Mouse (Mus musculus): ENCODE data around the gene Ptpre. TPM values are rescaled to one million over a fixed set of nuclear protein-coding genes. Genes with fewer than 3 reads are reported as not detected.
"Not testable (repeated sequence)": the region's sequence is repeated elsewhere in the genome, so short reads cannot be mapped to it uniquely, and the experiment has no call there.

Ptpre gene
- polyA plus RNA-seq, 1 experiment from 2014 or later = 2.2 TPM

- H3K9ac ChIP-seq (replicated peaks) = no peak overlapping the region
- H3K4me1 ChIP-seq (replicated peaks) = no peaks in the 10 kb centered on the region
- no peak overlapping the region for H3K27ac ChIP-seq
- H3K9me3 ChIP-seq = no peaks in the 10 kb centered on the region
- no peak overlapping the region for H3K4me2 ChIP-seq
- H3K27me3 ChIP-seq = no peaks in the 10 kb centered on the region; the same call in 1 of the 2 replicates
- H3K36me3 ChIP-seq = no peaks in the 10 kb centered on the region
- no peak overlapping the region for H3K4me3 ChIP-seq (replicated peaks)
- no peak for ATAC-seq (ENCODE audit: insufficient number of reproducible peaks, insufficient read depth, low FRiP score, low TSS enrichment, low read depth)
- WGBS = 90% methylated on average over 2 of the region's 2 CpGs
Measured at GRCm38 (mm10) chr7:135666314-135666713, 129.0 kb downstream of the Ptpre start.

GRCm38 (mm10) chr7:135668852-135669739, 131.8 kb downstream of the Ptpre start:
- no peaks in the 10 kb centered on the region; the same call in 1 of the 2 replicates for H3K27me3 ChIP-seq
- WGBS = 32% methylated on average over 16 of the region's 16 CpGs
- H3K27ac ChIP-seq = no peak overlapping the region
- H3K36me3 ChIP-seq = no peaks in the 10 kb centered on the region
- H3K9ac ChIP-seq (replicated peaks) = no peak overlapping the region
- ATAC-seq (ENCODE audit: insufficient number of reproducible peaks, insufficient read depth, low FRiP score, low TSS enrichment, low read depth) = peak; percentile 7; the same call in 1 of the 2 replicates
- no peaks in the 10 kb centered on the region for H3K9me3 ChIP-seq
- no peaks in the 10 kb centered on the region for H3K4me1 ChIP-seq (replicated peaks)
- no peak overlapping the region for H3K4me3 ChIP-seq (replicated peaks)
- no peak overlapping the region for H3K4me2 ChIP-seq

- H3K9ac ChIP-seq (replicated peaks) = no peak overlapping the region
- H3K36me3 ChIP-seq = no peaks in the 10 kb centered on the region
- H3K27ac ChIP-seq = no peak overlapping the region
- H3K9me3 ChIP-seq = no peaks in the 10 kb centered on the region
- no peak for ATAC-seq (ENCODE audit: insufficient number of reproducible peaks, insufficient read depth, low FRiP score, low TSS enrichment, low read depth)
- no peak overlapping the region for H3K4me2 ChIP-seq
- WGBS = 68% methylated on average over 3 of the region's 3 CpGs
- no peaks in the 10 kb centered on the region; the same call in 1 of the 2 replicates for H3K27me3 ChIP-seq
- H3K4me1 ChIP-seq (replicated peaks) = no peaks in the 10 kb centered on the region
- no peak overlapping the region for H3K4me3 ChIP-seq (replicated peaks)
Measured at GRCm38 (mm10) chr7:135673576-135673975, 136.3 kb downstream of the Ptpre start.

GRCm38 (mm10) chr7:135676722-135677121, 139.4 kb downstream of the Ptpre start:
- Histone ChIP-seq H3K9ac (replicated peaks) (no peak overlapping the region), H3K9me3 (no peaks in the 10 kb centered on the region), H3K36me3 (no peaks in the 10 kb centered on the region), H3K4me3 (replicated peaks) (no peak overlapping the region), H3K4me1 (replicated peaks) (no peaks in the 10 kb centered on the region; the same call in 1 of the 2 replicates), H3K4me2 (no peak overlapping the region), H3K27me3 (no peaks in the 10 kb centered on the region), H3K27ac (no peak overlapping the region)
- no peak for ATAC-seq (ENCODE audit: insufficient number of reproducible peaks, insufficient read depth, low FRiP score, low TSS enrichment, low read depth)
- WGBS = 90% methylated on average over 8 of the region's 8 CpGs

- no peak for ATAC-seq (ENCODE audit: insufficient number of reproducible peaks, insufficient read depth, low FRiP score, low TSS enrichment, low read depth)
- H3K9me3 ChIP-seq = no peaks in the 10 kb centered on the region
- 75% methylated on average over 5 of the region's 5 CpGs for WGBS
- H3K4me1 ChIP-seq (replicated peaks) = no peaks in the 10 kb centered on the region; the same call in 1 of the 2 replicates
- H3K27me3 ChIP-seq = no peaks in the 10 kb centered on the region
- H3K4me2 ChIP-seq = no peak overlapping the region
- H3K9ac ChIP-seq (replicated peaks) = no peak overlapping the region
- peaks cover 6% of the 10 kb centered on the region; the same call in 1 of the 2 replicates for H3K36me3 ChIP-seq
- H3K4me3 ChIP-seq (replicated peaks) = no peak overlapping the region
- H3K27ac ChIP-seq = no peak overlapping the region
Measured at GRCm38 (mm10) chr7:135680334-135680733, 143.1 kb downstream of the Ptpre start.

GRCm38 (mm10) chr7:135684098-135684497, 146.8 kb downstream of the Ptpre start:
- not testable (repeated sequence) for H3K4me3 ChIP-seq (replicated peaks); H3K27ac ChIP-seq; H3K4me2 ChIP-seq; ATAC-seq (ENCODE audit: insufficient number of reproducible peaks, insufficient read depth, low FRiP score, low TSS enrichment, low read depth); H3K9me3 ChIP-seq; H3K4me1 ChIP-seq (replicated peaks); H3K9ac ChIP-seq (replicated peaks); H3K27me3 ChIP-seq
- H3K36me3 ChIP-seq = peaks cover 43% of the 10 kb centered on the region
- 64% methylated on average over 4 of the region's 4 CpGs for WGBS

GRCm38 (mm10) chr7:135684938-135685337, 147.7 kb downstream of the Ptpre start:
- Histone ChIP-seq H3K9me3 (no peaks in the 10 kb centered on the region), H3K4me3 (replicated peaks) (no peak overlapping the region), H3K27ac (no peak overlapping the region; the same call in 1 of the 2 replicates), H3K9ac (replicated peaks) (no peak overlapping the region), H3K27me3 (no peaks in the 10 kb centered on the region), H3K4me2 (no peak overlapping the region), H3K4me1 (replicated peaks) (no peaks in the 10 kb centered on the region; the same call in 1 of the 2 replicates), H3K36me3 (peaks cover 52% of the 10 kb centered on the region)
- 92% methylated on average over 7 of the region's 7 CpGs for WGBS
- ATAC-seq (ENCODE audit: insufficient number of reproducible peaks, insufficient read depth, low FRiP score, low TSS enrichment, low read depth) = no peak

GRCm38 (mm10) chr7:135689396-135689795, 152.1 kb downstream of the Ptpre start:
- WGBS = 92% methylated on average over 7 of the region's 7 CpGs
- Histone ChIP-seq H3K9me3 (no peaks in the 10 kb centered on the region), H3K27ac (no peak overlapping the region), H3K4me1 (replicated peaks) (no peaks in the 10 kb centered on the region), H3K36me3 (peaks cover 94% of the 10 kb centered on the region), H3K27me3 (no peaks in the 10 kb centered on the region), H3K9ac (replicated peaks) (no peak overlapping the region), H3K4me3 (replicated peaks) (no peak overlapping the region), H3K4me2 (no peak overlapping the region)
- ATAC-seq (ENCODE audit: insufficient number of reproducible peaks, insufficient read depth, low FRiP score, low TSS enrichment, low read depth) = no peak

GRCm38 (mm10) chr7:135691941-135692340, 154.7 kb downstream of the Ptpre start:
- ATAC-seq (ENCODE audit: insufficient number of reproducible peaks, insufficient read depth, low FRiP score, low TSS enrichment, low read depth) = no peak
- H3K4me3 ChIP-seq (replicated peaks) = no peak overlapping the region

GRCm38 (mm10) chr7:135694130-135694529, 156.8 kb downstream of the Ptpre start:
- Histone ChIP-seq H3K4me3 (replicated peaks) (no peak overlapping the region), H3K4me1 (replicated peaks) (no peaks in the 10 kb centered on the region), H3K4me2 (no peak overlapping the region), H3K27me3 (no peaks in the 10 kb centered on the region), H3K9me3 (no peaks in the 10 kb centered on the region), H3K9ac (replicated peaks) (no peak overlapping the region), H3K27ac (no peak overlapping the region), H3K36me3 (peaks cover 98% of the 10 kb centered on the region)
- no peak for ATAC-seq (ENCODE audit: insufficient number of reproducible peaks, insufficient read depth, low FRiP score, low TSS enrichment, low read depth)
- WGBS = 94% methylated on average over 4 of the region's 4 CpGs

More at GRCm38 (mm10) chr7:135691941-135692340, 154.7 kb downstream of the Ptpre start:
- Histone ChIP-seq H3K27me3 (no peaks in the 10 kb centered on the region), H3K4me1 (replicated peaks) (no peaks in the 10 kb centered on the region), H3K9ac (replicated peaks) (no peak overlapping the region), H3K36me3 (peaks cover 98% of the 10 kb centered on the region), H3K27ac (no peak overlapping the region), H3K4me2 (no peak overlapping the region), H3K9me3 (no peaks in the 10 kb centered on the region)
- 90% methylated on average over 5 of the region's 5 CpGs for WGBS

GRCm38 (mm10) chr7:135694796-135695195, 157.5 kb downstream of the Ptpre start:
- Histone ChIP-seq H3K36me3 (peaks cover 98% of the 10 kb centered on the region), H3K4me3 (replicated peaks) (no peak overlapping the region), H3K9me3 (no peaks in the 10 kb centered on the region), H3K4me2 (no peak overlapping the region), H3K9ac (replicated peaks) (no peak overlapping the region), H3K27ac (no peak overlapping the region), H3K27me3 (no peaks in the 10 kb centered on the region), H3K4me1 (replicated peaks) (no peaks in the 10 kb centered on the region)
- 94% methylated on average over 5 of the region's 5 CpGs for WGBS
- no peak for ATAC-seq (ENCODE audit: insufficient number of reproducible peaks, insufficient read depth, low FRiP score, low TSS enrichment, low read depth)
